Mouse (Mus musculus) heart, adult 8-10 months (tissue): ENCODE data around the gene Gdpd1. TPM values are rescaled to one million over a fixed set of nuclear protein-coding genes. Genes with fewer than 3 reads are reported as not detected.

Experiments used
- DNase-seq: peaks from one replicate; pipeline ENCODE4 v3.0.0; 2022; ENCODE audit warnings: low spot score
- microRNA-seq: library from miRNA; unstranded; fragments of <30 nt; microRNA quantifications from one replicate; pipeline ENCODE4 v1.2.0, GENCODE M21; 2022
- total RNA-seq, 4 experiments: library from RNA; stranded (reverse); gene quantifications; 2 replicates each; pipeline ENCODE4 v1.2.4; 2022

Gene Gdpd1
- total RNA-seq, 4 experiments from 2014 or later: 9.1 to 12.0 (median 10.5) TPM

- DNase-seq: no peak
Measured at GRCm38 (mm10) chr11:86992461-86992988, 81.3 kb downstream of the Gdpd1 start.

GRCm38 (mm10) chr11:86991241-86991640, 82.6 kb downstream of the Gdpd1 start:
- no peak for DNase-seq

- DNase-seq: no peak
Measured at GRCm38 (mm10) chr11:86990309-86990708, 83.6 kb downstream of the Gdpd1 start.

GRCm38 (mm10) chr11:86984990-86985389, 88.9 kb downstream of the Gdpd1 start:
- no peak for DNase-seq

Small RNAs within 50 kb of the gene (microRNA-seq; reads per million reads assigned to microRNA genes)
- gene Mir301: 11.2 reads per million, percentile 27 among the genes with 10 or more reads in this experiment

Other genes starting within 250 kb of the Gdpd1 start
- 10 to 100 TPM in 2 of 4 experiments, 1 to 10 TPM in 2; 8.2 to 15.7 (median 11.9) TPM for gene Ypel2, start 80.4 kb downstream of the Gdpd1 start, total RNA-seq
- 10 to 100 TPM in 1 of 4 experiments, 1 to 10 TPM in 3; 8.9 to 10.3 (median 9.5) TPM for gene Smg8, start 12.7 kb upstream of the Gdpd1 start, total RNA-seq
- under 1 TPM; 0.25 to 0.55 (median 0.37) TPM for gene Prr11, start 34.6 kb upstream of the Gdpd1 start, total RNA-seq
- 10 to 100 TPM; 13.8 to 16.9 (median 15.0) TPM for gene Ska2, start 35.2 kb upstream of the Gdpd1 start, total RNA-seq
- gene Trim37, start 53.0 kb upstream of the Gdpd1 start, total RNA-seq: 1 to 10 TPM; 4.5 to 9.5 (median 6.9) TPM